Mouse (Mus musculus): ENCODE measurements around the gene Car1. TPM values are rescaled to one million over a fixed set of nuclear protein-coding genes. Genes with fewer than 3 reads are reported as not detected.
A peak's percentile ranks its signal among the peaks of the same experiment; 100 is the strongest.
"Not testable (repeated sequence)": the region's sequence is repeated elsewhere in the genome, so short reads cannot be mapped to it uniquely, and the experiment has no call there.

Car1 gene
- total RNA-seq (2015; ENCODE audit: low replicate concordance) (824 and 870 TPM in 2 replicates), total RNA-seq (2017; ENCODE audit: low replicate concordance) (216 and 245 TPM in 2 replicates)

GRCm38 (mm10) chr3:14808211-14808610 lies at the start of gene Car1:
Gene Car1 (minus strand): TSS chr3:14808368.
- peak; percentile 83 for ATAC-seq (replicated peaks; ENCODE audit: low FRiP score, poor library complexity, severe bottlenecking)

GRCm38 (mm10) chr3:14857874-14858273 lies 49.7 kb upstream of the Car1 start:
- ATAC-seq (replicated peaks; ENCODE audit: low FRiP score, poor library complexity, severe bottlenecking): no peak

- ATAC-seq (replicated peaks; ENCODE audit: low FRiP score, poor library complexity, severe bottlenecking): no peak
Observed at GRCm38 (mm10) chr3:14854446-14854845, 46.3 kb upstream of the Car1 start.

GRCm38 (mm10) chr3:14853966-14854365 lies 45.8 kb upstream of the Car1 start:
- ATAC-seq (replicated peaks; ENCODE audit: low FRiP score, poor library complexity, severe bottlenecking): no peak

- no peak for ATAC-seq (replicated peaks; ENCODE audit: low FRiP score, poor library complexity, severe bottlenecking)
Observed at GRCm38 (mm10) chr3:14848587-14849254, 40.6 kb upstream of the Car1 start.

- no peak for ATAC-seq (replicated peaks; ENCODE audit: low FRiP score, poor library complexity, severe bottlenecking)
Observed at GRCm38 (mm10) chr3:14839466-14840118, 31.4 kb upstream of the Car1 start.

- no peak for ATAC-seq (replicated peaks; ENCODE audit: low FRiP score, poor library complexity, severe bottlenecking)
Observed at GRCm38 (mm10) chr3:14838936-14839335, 30.8 kb upstream of the Car1 start.

GRCm38 (mm10) chr3:14832766-14833165 lies 24.6 kb upstream of the Car1 start:
- ATAC-seq (replicated peaks; ENCODE audit: low FRiP score, poor library complexity, severe bottlenecking): no peak

- no peak for ATAC-seq (replicated peaks; ENCODE audit: low FRiP score, poor library complexity, severe bottlenecking)
Observed at GRCm38 (mm10) chr3:14831219-14831835, 23.2 kb upstream of the Car1 start.

GRCm38 (mm10) chr3:14828896-14829295 lies 20.7 kb upstream of the Car1 start:
- no peak for ATAC-seq (replicated peaks; ENCODE audit: low FRiP score, poor library complexity, severe bottlenecking)

GRCm38 (mm10) chr3:14819844-14820504 lies 11.8 kb upstream of the Car1 start:
- ATAC-seq (replicated peaks; ENCODE audit: low FRiP score, poor library complexity, severe bottlenecking): 0 out of 2 replicates have a peak, but pooled peaks have one; percentile 19

- ATAC-seq (replicated peaks; ENCODE audit: low FRiP score, poor library complexity, severe bottlenecking): not testable (repeated sequence)
Observed at GRCm38 (mm10) chr3:14815396-14815795, 7.2 kb upstream of the Car1 start.

- ATAC-seq (replicated peaks; ENCODE audit: low FRiP score, poor library complexity, severe bottlenecking): no peak
Observed at GRCm38 (mm10) chr3:14806702-14807101, 1.5 kb downstream of the Car1 start.

- ATAC-seq (replicated peaks; ENCODE audit: low FRiP score, poor library complexity, severe bottlenecking): 0 out of 2 replicates have a peak, but pooled peaks have one; percentile 27
Observed at GRCm38 (mm10) chr3:14805962-14806361, 2.2 kb downstream of the Car1 start.

GRCm38 (mm10) chr3:14804906-14805305 lies 3.3 kb downstream of the Car1 start:
- no peak for ATAC-seq (replicated peaks; ENCODE audit: low FRiP score, poor library complexity, severe bottlenecking)

- no peak for ATAC-seq (replicated peaks; ENCODE audit: low FRiP score, poor library complexity, severe bottlenecking)
Observed at GRCm38 (mm10) chr3:14797069-14797468, 11.1 kb downstream of the Car1 start.

GRCm38 (mm10) chr3:14795292-14796020 lies 12.7 kb downstream of the Car1 start:
- ATAC-seq (replicated peaks; ENCODE audit: low FRiP score, poor library complexity, severe bottlenecking): no peak

GRCm38 (mm10) chr3:14792032-14792431 lies 16.1 kb downstream of the Car1 start:
- ATAC-seq (replicated peaks; ENCODE audit: low FRiP score, poor library complexity, severe bottlenecking): no peak

- no peak for ATAC-seq (replicated peaks; ENCODE audit: low FRiP score, poor library complexity, severe bottlenecking)
Observed at GRCm38 (mm10) chr3:14787607-14788006, 20.6 kb downstream of the Car1 start.

GRCm38 (mm10) chr3:14787136-14787535 lies 21.0 kb downstream of the Car1 start:
- ATAC-seq (replicated peaks; ENCODE audit: low FRiP score, poor library complexity, severe bottlenecking): no peak

All from erythroid progenitor cell, adult 5-6 weeks (primary cell).